Mouse (Mus musculus) right cerebral cortex, postnatal 14 days (tissue): Measurements from ENCODE around the gene Olfr1115.
"Not testable (repeated sequence)": the region's sequence is repeated elsewhere in the genome, so short reads cannot be mapped to it uniquely, and the experiment has no call there.

ENCODE experiments used
- DNase-seq: peaks from one replicate; pipeline ENCODE4 v3.0.0; 2022

The Olfr1115 gene

DNA sequence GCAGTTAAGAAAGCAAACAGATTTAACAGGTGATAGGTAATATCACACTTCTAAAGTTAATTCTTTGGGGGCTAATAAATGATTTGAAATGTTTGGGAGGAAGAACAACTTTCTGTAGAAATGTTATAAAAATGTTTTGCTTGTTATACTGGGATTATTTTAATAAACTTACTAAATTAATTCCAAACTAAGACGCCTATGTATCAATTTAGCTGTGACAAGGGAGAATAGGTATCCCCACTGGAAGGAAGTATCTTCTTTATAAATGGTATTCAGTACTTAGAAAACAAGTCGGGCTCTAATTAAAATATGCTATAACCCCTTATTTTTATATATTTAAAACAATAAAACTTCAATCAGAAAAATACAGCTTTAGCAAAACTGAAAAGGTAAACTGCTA lies at the start of gene Olfr1115:
Olfr1115 (plus strand) TSS at position 301 of the 400 bp plus-strand sequence.
- DNase-seq, result no peak

DNA sequence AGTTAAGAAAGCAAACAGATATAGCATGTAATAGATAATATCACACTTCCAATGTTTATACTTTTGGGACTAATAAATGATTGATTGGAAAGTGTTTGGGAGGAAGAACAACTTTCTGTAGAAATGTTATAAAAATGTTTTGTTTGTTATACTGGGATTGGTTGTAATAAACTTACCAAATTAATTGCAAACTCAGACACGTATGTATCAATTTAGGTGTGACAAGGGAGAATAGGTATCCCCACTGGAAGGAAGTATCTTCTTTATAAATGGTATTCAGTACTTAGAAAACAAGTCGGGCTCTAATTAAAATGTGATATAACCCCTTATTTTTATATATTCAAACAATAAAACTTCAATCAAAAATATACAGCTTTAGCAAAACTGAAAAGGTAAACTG lies 39.1 kb upstream of the Olfr1115 start, which contains the start of gene Olfr1113:
Olfr1113 (plus strand) TSS at position 301 of the 400 bp plus-strand sequence.
- DNase-seq, result no peak

DNA sequence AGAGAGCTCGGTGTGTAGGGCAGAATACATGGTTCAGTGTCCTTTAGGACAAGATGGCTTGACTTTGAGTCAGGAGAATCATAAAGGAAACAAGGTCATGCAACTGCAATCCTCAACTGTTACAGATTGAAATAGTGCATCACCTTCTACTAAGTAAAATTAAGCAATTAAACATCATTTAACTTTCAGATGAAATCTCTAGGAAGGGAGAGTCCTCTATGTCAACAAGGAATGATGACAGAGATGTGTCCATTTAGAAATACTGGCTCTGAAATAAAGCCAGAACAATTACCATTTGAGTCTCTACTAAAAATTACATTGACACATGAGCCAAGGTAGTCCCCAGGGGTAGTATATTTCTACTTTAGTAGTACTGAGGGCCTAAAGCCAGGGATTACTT lies 19.4 kb downstream of the Olfr1115 start, which contains the start of gene Olfr1116:
Olfr1116 (plus strand) TSS at position 301 of the 400 bp plus-strand sequence.
- no peak for DNase-seq

DNA sequence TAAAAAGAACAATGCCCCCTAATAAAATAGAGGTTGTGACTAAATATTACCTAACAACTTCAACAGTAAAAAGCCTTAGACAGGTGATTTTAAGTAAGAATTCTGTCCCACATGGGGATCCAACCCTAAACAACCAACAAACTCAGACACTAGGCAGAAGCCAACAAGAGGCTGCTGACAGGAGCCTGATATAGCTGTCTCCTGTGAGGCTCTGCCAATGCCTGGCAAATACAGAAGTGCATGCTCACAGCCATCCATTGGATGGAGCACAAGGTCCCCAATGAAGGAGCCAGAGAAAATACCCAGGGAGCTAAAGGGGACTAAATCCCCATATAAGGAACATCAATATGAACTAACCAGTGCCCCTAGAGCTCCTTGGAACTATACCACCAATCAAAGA lies 46.2 kb downstream of the Olfr1115 start:
- DNase-seq, result not testable (repeated sequence)
